In genomic region chr1:183368601-183369400, GRCm38 (mm10) we compare ENCODE assay signal across 9 mouse cellular contexts. TPM values are rescaled to one million over a fixed set of nuclear protein-coding genes. Genes with fewer than 3 reads are reported as not detected.
DNase-seq lines count a peak whose midpoint lies in the region; ATAC-seq and TF ChIP-seq lines count a peak whose summit lies in the region.
"Had no signal": no experiment of that assay in that cellular context is flagged by ENCODE, and none has a peak within 500 bp of the region (broad histone marks: within the 10 kb centered on the region; RNA-seq: fewer than 3 reads in every experiment).

No protein-coding gene starts in this region.

- in situ Hi-C loops in CH12.LX (cut with MboI; ENCODE audit: low pct_ligation_motif_present, low pct_unique_long_range_greater_than_20kb, low sequenced_read_pairs), result no loop called here

- H3K27ac ChIP-seq in CH12.LX (ENCODE audit: insufficient read depth, low read depth), result no peak overlapping the region
- peak overlapping the region; percentile 77 for H3K27ac ChIP-seq in kidney, postnatal 0 days
- peak overlapping the region; percentile 66; the same call in 1 of the 2 replicates for H3K27ac ChIP-seq in stomach, embryonic 15.5 days

- peaks cover 7% of the 10 kb centered on the region; the same call in 1 of the 2 replicates for H3K79me2 ChIP-seq in CH12.LX (replicated peaks; ENCODE audit: control insufficient read depth, extremely low read depth, insufficient read depth, poor library complexity, severe bottlenecking)

- dilution Hi-C loops in CH12.LX (cut with MboI; ENCODE audit: extremely low pct_ligation_motif_present, extremely low pct_unique_long_range_greater_than_20kb, low sequenced_read_pairs), result no loop called here

- TF ChIP-seq RAD21 in CH12.LX (IDR thresholded peaks at IDR 0.05; ENCODE audit: low read depth, low read length), result no peak

- no peaks in the 10 kb centered on the region for H3K9me3 ChIP-seq in CH12.LX (replicated peaks; ENCODE audit: low read length)
- H3K9me3 ChIP-seq in kidney, postnatal 0 days (replicated peaks; ENCODE audit: low read length), result no peaks in the 10 kb centered on the region
- no peaks in the 10 kb centered on the region for H3K9me3 ChIP-seq in stomach, embryonic 15.5 days

- peak; percentile 62 for ATAC-seq in kidney, postnatal 0 days (replicated peaks; ENCODE audit: low FRiP score, low read depth)
- ATAC-seq in stomach, embryonic 15.5 days (ENCODE audit: insufficient read depth, low FRiP score, low read depth), result peak; percentile 33

- no peaks in the 10 kb centered on the region for H3K27me3 ChIP-seq in CH12.LX (replicated peaks)
- H3K27me3 ChIP-seq in kidney, postnatal 0 days (ENCODE audit: insufficient read depth, low read length), result no peaks in the 10 kb centered on the region
- H3K27me3 ChIP-seq in stomach, embryonic 15.5 days (replicated peaks), result no peaks in the 10 kb centered on the region

- H3K4me1 ChIP-seq in CH12.LX (ENCODE audit: control insufficient read depth in 1 of 2, insufficient read depth in 2 of 2), result peaks cover 8 to 21% of the 10 kb centered on the region in 2 experiments
- H3K4me1 ChIP-seq in kidney, postnatal 0 days (replicated peaks; ENCODE audit: insufficient read depth, low read length), result peaks cover 7% of the 10 kb centered on the region
- H3K4me1 ChIP-seq in stomach, embryonic 15.5 days, result peaks cover 12% of the 10 kb centered on the region; the same call in 1 of the 2 replicates

- peaks cover 13 to 31% of the 10 kb centered on the region in 2 experiments for H3K36me3 ChIP-seq in CH12.LX (replicated peaks in 1 of 2; ENCODE audit: control insufficient read depth in 1 of 2, insufficient read depth in 1 of 2, low read length in 1 of 2)
- peaks cover 8% of the 10 kb centered on the region; the same call in 1 of the 2 replicates for H3K36me3 ChIP-seq in kidney, postnatal 0 days (ENCODE audit: insufficient read depth, low read length)
- H3K36me3 ChIP-seq in stomach, embryonic 15.5 days, result peaks cover 19% of the 10 kb centered on the region

- no peak for TF ChIP-seq CTCF in CH12.LX (conservative IDR thresholded peaks at IDR 0.05 in 1 of 2, IDR thresholded peaks at IDR 0.05 in 1 of 2; ENCODE audit: low read depth in 2 of 2, low read length in 2 of 2)
- no peak for TF ChIP-seq CTCF in kidney, postnatal 0 days (IDR thresholded peaks at IDR 0.05; ENCODE audit: low read depth)

- peak overlapping the region; percentile 85 for H3K4me2 ChIP-seq in CH12.LX (ENCODE audit: insufficient read depth, low read depth, poor library complexity, severe bottlenecking)
- peak overlapping the region; percentile 97 for H3K4me2 ChIP-seq in kidney, postnatal 0 days (ENCODE audit: low read length)
- H3K4me2 ChIP-seq in stomach, embryonic 15.5 days, result peak overlapping the region; percentile 77

- TF ChIP-seq POLR2A in CH12.LX (IDR thresholded peaks at IDR 0.05; ENCODE audit: low read depth, low read length), result no peak

- peak overlapping the region; percentile 61 for H3K9ac ChIP-seq in CH12.LX (ENCODE audit: insufficient read depth, low read depth)
- H3K9ac ChIP-seq in kidney, postnatal 0 days (ENCODE audit: low read depth, low read length), result peak overlapping the region; percentile 86
- H3K9ac ChIP-seq in stomach, embryonic 15.5 days, result peak overlapping the region; percentile 61

- no peak for TF ChIP-seq EP300 in CH12.LX (IDR thresholded peaks at IDR 0.05; ENCODE audit: low read length)

- DNase-seq in gastrocnemius, adult 18-20 months (ENCODE audit: low spot score), result peak; percentile 16
- no peak for DNase-seq in gastrocnemius, postnatal 25 days
- DNase-seq in CH12.LX (ENCODE audit: extremely low read depth), result no peak
- DNase-seq in cerebellum, postnatal 14 days, result peak; percentile 53 to 56
- DNase-seq in frontal cortex, postnatal 25 days (ENCODE audit: low spot score in 2 of 2), result peak; percentile 11 to 22
- DNase-seq in kidney, postnatal 0 days (ENCODE audit: low spot score), result peak; percentile 25
- DNase-seq in lung, postnatal 36 days, result peak; percentile 16

- WGBS in kidney, postnatal 0 days, result 1% methylated on average over 53 of the region's 56 CpGs
- WGBS in stomach, embryonic 15.5 days, result 2% methylated on average over 55 of the region's 56 CpGs

- H3K4me3 ChIP-seq in CH12.LX (replicated peaks in 1 of 3; ENCODE audit: low read depth in 2 of 3, low read length in 2 of 3, poor library complexity in 1 of 3), result peak overlapping the region; percentile 76 to 96 (median 86)
- peak overlapping the region; percentile 92 for H3K4me3 ChIP-seq in kidney, postnatal 0 days (replicated peaks; ENCODE audit: low read depth, low read length)
- peak overlapping the region; percentile 64 for H3K4me3 ChIP-seq in stomach, embryonic 15.5 days (replicated peaks)

TF ChIP-seq in CH12.LX, 34 proteins besides CTCF, POLR2A, EP300 and RAD21:
- TF ChIP-seq KAT2A (IDR thresholded peaks at IDR 0.05; ENCODE audit: insufficient replicate concordance, low read length) (no peak), NRF1 (IDR thresholded peaks at IDR 0.05; ENCODE audit: low read depth, low read length) (peak; percentile 43)

RNA-seq across cellular contexts. Expression of gene Mia3, which starts 0.6 kb away (rescaled TPM):
- 100 to 1,000 TPM; 195 to 197 TPM for total RNA-seq in gastrocnemius, adult 18-20 months (2021)
- total RNA-seq in gastrocnemius, postnatal 25 days (2021), result 100 to 1,000 TPM; 132 to 141 TPM
- total RNA-seq in CH12.LX (2012; rRNA removed) (95.3 and 112 TPM in 2 replicates), CH12.LX (2014; rRNA removed) (49.3 and 51.2 TPM in 2 replicates)
- 70.1 and 80.9 TPM in 2 replicates for polyA plus RNA-seq in CH12.LX (2012; ENCODE audit: insufficient read length, low read depth)
- polyA plus RNA-seq in kidney, postnatal 0 days (2015; fragmentation: Nextera tagmentation; extraction: Ambion mirVana), result 60.8 and 61.9 TPM in 2 replicates
- polyA plus RNA-seq in stomach, embryonic 15.5 days (2015; fragmentation: Nextera tagmentation; extraction: Ambion mirVana), result 90.0 and 103 TPM in 2 replicates

RNA-seq across cellular contexts. Expression of gene Taf1a, which starts 20.0 kb away (rescaled TPM):
- 1 to 10 TPM; 5.3 to 5.9 TPM for total RNA-seq in gastrocnemius, adult 18-20 months (2021)
- 1 to 10 TPM; 3.5 to 4.3 TPM for total RNA-seq in gastrocnemius, postnatal 25 days (2021)
- total RNA-seq in CH12.LX (2012; rRNA removed) (12.3 and 18.0 TPM in 2 replicates), CH12.LX (2014; rRNA removed) (20.6 and 21.9 TPM in 2 replicates)
- polyA plus RNA-seq in CH12.LX (2012; ENCODE audit: insufficient read length, low read depth), result 24.8 and 27.2 TPM in 2 replicates
- polyA plus RNA-seq in kidney, postnatal 0 days (2015; fragmentation: Nextera tagmentation; extraction: Ambion mirVana), result 12.1 and 13.0 TPM in 2 replicates
- 18.6 and 19.0 TPM in 2 replicates for polyA plus RNA-seq in stomach, embryonic 15.5 days (2015; fragmentation: Nextera tagmentation; extraction: Ambion mirVana)

RNA-seq across cellular contexts. Expression of gene Hhipl2, which starts 49.2 kb away (rescaled TPM):
- total RNA-seq in gastrocnemius, adult 18-20 months (2021), result not detected
- total RNA-seq in gastrocnemius, postnatal 25 days (2021), result not detected
- total RNA-seq in CH12.LX (2012; rRNA removed), result 0.55 TPM in 1 of 2 replicates, not detected in the other
- 0.16 TPM in 1 of 2 replicates, not detected in the other for total RNA-seq in CH12.LX (2014; rRNA removed)
- polyA plus RNA-seq in CH12.LX (2012; ENCODE audit: insufficient read length, low read depth), result 0.23 and 0.74 TPM in 2 replicates
- 0.21 and 0.26 TPM in 2 replicates for polyA plus RNA-seq in kidney, postnatal 0 days (2015; fragmentation: Nextera tagmentation; extraction: Ambion mirVana)
- 0.10 and 0.67 TPM in 2 replicates for polyA plus RNA-seq in stomach, embryonic 15.5 days (2015; fragmentation: Nextera tagmentation; extraction: Ambion mirVana)
- total RNA-seq: heart, adult 18-20 months had no signal

Comparison
In these comparisons a context has a peak if more than half of its experiments do, and no peak if none do; other contexts are left out.
1. DNase-seq: peak in gastrocnemius, adult 18-20 months (single experiment), cerebellum, postnatal 14 days (2 of 2), frontal cortex, postnatal 25 days (2 of 2), kidney, postnatal 0 days (single experiment) and lung, postnatal 36 days (single experiment); none in gastrocnemius, postnatal 25 days (single experiment) and CH12.LX (single experiment).
2. Peak in every context shown above with its lines, with median percentiles within 50 percentile points of each other: H3K4me2 ChIP-seq, H3K4me3 ChIP-seq and H3K9ac ChIP-seq.